Comparison of ENCODE assay signal across 21 mouse cellular contexts in the genomic region with DNA sequence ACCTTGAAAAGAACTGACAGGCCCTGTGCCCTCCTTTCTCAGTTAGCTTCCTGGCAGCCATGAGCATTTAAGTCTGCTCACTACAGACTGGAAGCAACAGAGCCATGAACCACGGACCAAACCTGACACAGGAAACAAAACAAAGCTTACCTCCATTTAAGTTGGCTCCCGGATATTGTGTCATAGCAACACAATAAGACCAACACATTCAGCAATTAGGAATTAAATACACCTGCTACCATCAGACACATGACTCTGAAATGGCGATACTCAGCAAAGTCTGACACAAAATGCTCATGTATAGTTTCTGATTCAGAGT. TPM values are rescaled to one million over a fixed set of nuclear protein-coding genes. Genes with fewer than 3 reads are reported as not detected.
A peak's percentile ranks its signal among the peaks of the same experiment; 100 is the strongest.
DNase-seq lines count a peak whose midpoint lies in the region; ATAC-seq lines count a peak whose summit lies in the region.
"Had no signal": no experiment of that assay in that cellular context is flagged by ENCODE, and none has a peak within 500 bp of the region (broad histone marks: within the 10 kb centered on the region; RNA-seq: fewer than 3 reads in every experiment).

No protein-coding gene starts in this region.

- peak; percentile 30 for DNase-seq in T-cell, adult 2 months (ENCODE audit: low spot score)
- DNase-seq in naive thymus-derived CD4-positive, alpha-beta T cell, adult 2 months (ENCODE audit: low read depth): peak; percentile 53
- DNase-seq in left cerebral cortex, postnatal 14 days (ENCODE audit: low spot score in 2 of 2): no peak
- DNase-seq in ovary, postnatal 36 days (ENCODE audit: low spot score): no peak
- no peak for DNase-seq in lung, postnatal 10 days
- DNase-seq in retina, postnatal 1 day: no peak
- DNase-seq: adrenal gland, adult 2 months; adrenal gland, postnatal 10 days; adrenal gland, postnatal 25 days; cerebellum, adult 11 months; cerebellum, adult 18-20 months; cerebellum, adult 8-10 months; cerebellum, adult 9-11 months; cerebellum, postnatal 14 days; cerebellum, postnatal 36 days; embryo, embryonic 11 days had no signal

- intact Hi-C loops in left cerebral cortex, postnatal 14 days (cut with DNase I): no loop called here

- ATAC-seq in CD4-positive, CD25-positive, alpha-beta regulatory T cell, adult 4 months: peak; percentile 54
- peak; percentile 43 for ATAC-seq in activated CD4-positive, CD25-positive, alpha-beta regulatory T cell, adult 4 months
- ATAC-seq: forebrain, embryonic 14.5 days; forebrain, embryonic 16.5 days; Patski had no signal

RNA-seq across cellular contexts. Expression of gene Stk24, which starts 49.8 kb away (rescaled TPM):
- polyA plus RNA-seq in CD4-positive, CD25-positive, alpha-beta regulatory T cell, adult 4 months (2017; shearing (Covaris generic)): 10 to 100 TPM; 63.3 to 68.7 TPM
- polyA plus RNA-seq in activated CD4-positive, CD25-positive, alpha-beta regulatory T cell, adult 4 months (2017; shearing (Covaris generic)): 10 to 100 TPM; 50.8 to 62.0 TPM
- total RNA-seq in left cerebral cortex, postnatal 14 days (2021): 10 to 100 TPM; 49.5 to 50.0 TPM

Comparison
In these comparisons a context has a peak if more than half of its experiments do, and no peak if none do; other contexts are left out.
1. DNase-seq: peak in T-cell, adult 2 months (single experiment) and naive thymus-derived CD4-positive, alpha-beta T cell, adult 2 months (single experiment); none in left cerebral cortex, postnatal 14 days (0 of 2), ovary, postnatal 36 days (single experiment), lung, postnatal 10 days (single experiment) and retina, postnatal 1 day (single experiment).